9 mouse cellular contexts compared by ENCODE assay signal in the genomic region with DNA sequence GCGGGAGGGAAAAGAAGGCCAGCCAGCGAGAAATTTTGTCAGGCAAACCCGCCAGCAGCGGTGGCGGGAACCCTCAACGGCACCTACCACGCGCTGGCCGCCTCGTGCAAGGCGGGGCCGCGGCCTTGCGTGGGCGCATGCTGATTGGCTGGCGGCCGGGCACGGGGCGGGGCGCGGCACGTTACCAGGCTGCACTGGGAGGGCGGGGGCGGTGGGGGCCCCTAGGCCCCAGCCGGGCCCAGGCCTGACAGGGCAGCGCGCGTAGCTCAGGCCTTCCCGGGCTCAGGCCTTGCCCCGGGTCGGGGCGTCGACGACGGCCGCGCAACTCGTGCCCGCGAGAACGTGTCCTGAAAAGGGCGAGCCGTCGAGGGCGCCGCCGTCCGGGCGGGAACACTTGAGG. TPM values are rescaled to one million over a fixed set of nuclear protein-coding genes. Genes with fewer than 3 reads are reported as not detected.
DNase-seq lines count a peak whose midpoint lies in the region; ATAC-seq lines count a peak whose summit lies in the region.
"Had no signal": no experiment of that assay in that cellular context is flagged by ENCODE, and none has a peak within 500 bp of the region (broad histone marks: within the 10 kb centered on the region; RNA-seq: fewer than 3 reads in every experiment).

No protein-coding gene starts in this region.

- no peaks in the 10 kb centered on the region for H3K36me3 ChIP-seq in kidney, embryonic 14.5 days (ENCODE audit: control insufficient read depth, insufficient read depth, low read length)
- H3K36me3 ChIP-seq in embryonic facial prominence, embryonic 10.5 days (replicated peaks), result no peaks in the 10 kb centered on the region
- no peaks in the 10 kb centered on the region for H3K36me3 ChIP-seq in hindbrain, embryonic 14.5 days (replicated peaks; ENCODE audit: control insufficient read depth, insufficient read depth)
- no peaks in the 10 kb centered on the region for H3K36me3 ChIP-seq in midbrain, embryonic 15.5 days (replicated peaks)

- peak overlapping the region; percentile 43 for H3K4me3 ChIP-seq in kidney, embryonic 14.5 days (ENCODE audit: low read length)
- peak overlapping the region; percentile 59 for H3K4me3 ChIP-seq in embryonic facial prominence, embryonic 10.5 days
- H3K4me3 ChIP-seq in hindbrain, embryonic 14.5 days (replicated peaks; ENCODE audit: low read length), result peak overlapping the region; percentile 51
- H3K4me3 ChIP-seq in midbrain, embryonic 15.5 days, result peak overlapping the region; percentile 48

- peak; percentile 66 for ATAC-seq in kidney, embryonic 14.5 days (ENCODE audit: low FRiP score, low TSS enrichment)
- peak; percentile 59 for ATAC-seq in hindbrain, embryonic 14.5 days (ENCODE audit: low FRiP score)
- peak; percentile 76 for ATAC-seq in midbrain, embryonic 15.5 days (replicated peaks)
- ATAC-seq in granulocyte monocyte progenitor cell, adult 5-6 weeks (replicated peaks; ENCODE audit: poor library complexity, severe bottlenecking), result no peak

- no peak for DNase-seq in kidney, postnatal 4 days
- DNase-seq in embryonic facial prominence, embryonic 10.5 days (ENCODE audit: low spot score), result peak; percentile 11
- no peak for DNase-seq in hindbrain, embryonic 14.5 days (ENCODE audit: low spot score)
- DNase-seq in urinary bladder, postnatal 36 days (ENCODE audit: low spot score in 2 of 2), result no peak
- no peak for DNase-seq in left cerebral cortex, postnatal 36 days (ENCODE audit: low spot score in 2 of 2)

- H3K27ac ChIP-seq in kidney, embryonic 14.5 days (ENCODE audit: low read depth, low read length), result no peak overlapping the region
- H3K27ac ChIP-seq in embryonic facial prominence, embryonic 10.5 days (replicated peaks), result no peak overlapping the region
- no peak overlapping the region for H3K27ac ChIP-seq in hindbrain, embryonic 14.5 days
- H3K27ac ChIP-seq in midbrain, embryonic 15.5 days, result no peak overlapping the region

- H3K4me2 ChIP-seq in kidney, embryonic 14.5 days (replicated peaks; ENCODE audit: low read depth, low read length), result peak overlapping the region; percentile 54; the same call in 1 of the 2 replicates
- H3K4me2 ChIP-seq in hindbrain, embryonic 14.5 days (replicated peaks), result peak overlapping the region; percentile 63; the same call in 1 of the 2 replicates
- H3K4me2 ChIP-seq in midbrain, embryonic 15.5 days, result peak overlapping the region; percentile 61

- WGBS in kidney, embryonic 14.5 days, result 55% methylated on average over 44 of the region's 49 CpGs
- WGBS in embryonic facial prominence, embryonic 10.5 days, result 50% methylated on average over 49 of the region's 49 CpGs
- WGBS in hindbrain, embryonic 14.5 days, result 52% methylated on average over 47 of the region's 49 CpGs
- 61% methylated on average over 46 of the region's 49 CpGs for WGBS in midbrain, embryonic 15.5 days

- peaks cover 10% of the 10 kb centered on the region for H3K9me3 ChIP-seq in kidney, embryonic 14.5 days (ENCODE audit: control insufficient read depth, low read length)
- H3K9me3 ChIP-seq in embryonic facial prominence, embryonic 10.5 days, result peaks cover 11% of the 10 kb centered on the region
- H3K9me3 ChIP-seq in hindbrain, embryonic 14.5 days (ENCODE audit: control insufficient read depth, low read length), result peaks cover 5% of the 10 kb centered on the region
- H3K9me3 ChIP-seq in midbrain, embryonic 15.5 days, result no peaks in the 10 kb centered on the region

- intact Hi-C loops in left cerebral cortex, postnatal 36 days (cut with DNase I), result no loop called here

- H3K9ac ChIP-seq in kidney, embryonic 14.5 days (ENCODE audit: low read depth, low read length), result no peak overlapping the region
- H3K9ac ChIP-seq in hindbrain, embryonic 14.5 days, result no peak overlapping the region
- H3K9ac ChIP-seq in midbrain, embryonic 15.5 days, result no peak overlapping the region

- peaks cover 21% of the 10 kb centered on the region for H3K27me3 ChIP-seq in kidney, embryonic 14.5 days (ENCODE audit: control insufficient read depth, insufficient read depth, low read length)
- peaks cover 41% of the 10 kb centered on the region for H3K27me3 ChIP-seq in embryonic facial prominence, embryonic 10.5 days (replicated peaks; ENCODE audit: low read depth, poor library complexity, severe bottlenecking)
- peaks cover 29% of the 10 kb centered on the region for H3K27me3 ChIP-seq in hindbrain, embryonic 14.5 days (ENCODE audit: control insufficient read depth, insufficient read depth, low read length)
- H3K27me3 ChIP-seq in midbrain, embryonic 15.5 days (replicated peaks), result peaks cover 19% of the 10 kb centered on the region

- 0 out of 2 replicates have a peak, but pooled peaks cover 5% of the 10 kb centered on the region for H3K4me1 ChIP-seq in kidney, embryonic 14.5 days (ENCODE audit: control insufficient read depth, insufficient read depth, low read length)
- H3K4me1 ChIP-seq in embryonic facial prominence, embryonic 10.5 days, result peaks cover 7% of the 10 kb centered on the region; the same call in 1 of the 2 replicates
- 0 out of 2 replicates have a peak, but pooled peaks cover 6% of the 10 kb centered on the region for H3K4me1 ChIP-seq in hindbrain, embryonic 14.5 days (replicated peaks; ENCODE audit: control insufficient read depth, insufficient read depth, low read length)
- H3K4me1 ChIP-seq in midbrain, embryonic 15.5 days, result peaks cover 8% of the 10 kb centered on the region; the same call in 1 of the 2 replicates

RNA-seq across cellular contexts. Expression of a gene that starts 0.6 kb away (rescaled TPM):
- polyA plus RNA-seq in kidney, embryonic 14.5 days (2014; fragmentation: Nextera tagmentation; extraction: Ambion mirVana), result 0.51 and 0.72 TPM in 2 replicates
- 0.33 TPM in 1 of 2 replicates, not detected in the other for polyA plus RNA-seq in embryonic facial prominence, embryonic 10.5 days (2016; fragmentation: Nextera tagmentation; extraction: Ambion mirVana)
- polyA plus RNA-seq in hindbrain, embryonic 14.5 days (2014; fragmentation: Nextera tagmentation; extraction: Ambion mirVana), result 0.32 and 0.43 TPM in 2 replicates
- polyA plus RNA-seq in midbrain, embryonic 15.5 days (2015; fragmentation: Nextera tagmentation; extraction: Ambion mirVana), result not detected in 2 replicates
- not detected in 2 replicates for total RNA-seq in granulocyte monocyte progenitor cell, adult 5-6 weeks (2014; fragmentation: Nextera tagmentation)
- total RNA-seq in granulocyte monocyte progenitor cell, adult 5-6 weeks (2017), result not detected in 2 replicates
- not detected for total RNA-seq in left cerebral cortex, postnatal 36 days (2021)
- polyA plus RNA-seq: small intestine, adult 2 months had no signal

RNA-seq across cellular contexts. Expression of a gene that starts 43.1 kb away (rescaled TPM):
- polyA plus RNA-seq in kidney, embryonic 14.5 days (2014; fragmentation: Nextera tagmentation; extraction: Ambion mirVana), result 4.7 and 5.7 TPM in 2 replicates
- polyA plus RNA-seq in embryonic facial prominence, embryonic 10.5 days (2016; fragmentation: Nextera tagmentation; extraction: Ambion mirVana), result 0.57 and 0.81 TPM in 2 replicates
- 5.4 and 5.5 TPM in 2 replicates for polyA plus RNA-seq in hindbrain, embryonic 14.5 days (2014; fragmentation: Nextera tagmentation; extraction: Ambion mirVana)
- 4.6 and 4.8 TPM in 2 replicates for polyA plus RNA-seq in midbrain, embryonic 15.5 days (2015; fragmentation: Nextera tagmentation; extraction: Ambion mirVana)
- total RNA-seq in granulocyte monocyte progenitor cell, adult 5-6 weeks (2014; fragmentation: Nextera tagmentation), result 0.49 TPM in 1 of 2 replicates, not detected in the other
- total RNA-seq in granulocyte monocyte progenitor cell, adult 5-6 weeks (2017), result 0.17 TPM in 1 of 2 replicates, not detected in the other
- 10 to 100 TPM; 23.9 to 26.4 TPM for total RNA-seq in left cerebral cortex, postnatal 36 days (2021)
